Mouse (Mus musculus): ENCODE data around the gene Nkapd1.
"Not testable (repeated sequence)": the region's sequence is repeated elsewhere in the genome, so short reads cannot be mapped to it uniquely, and the experiment has no call there.

The Nkapd1 gene

GRCm38 (mm10) chr9:50616766-50617603, at the start of gene Nkapd1, which contains the start of gene Pih1d2:
Nkapd1 (minus strand) TSS chr9:50617464.
Pih1d2 (plus strand) TSS chr9:50617321.
- DNase-seq (ENCODE audit: low spot score in 2 of 2) = peak; percentile 87 to 90

- no peak for DNase-seq (ENCODE audit: low spot score in 2 of 2)
Observed at GRCm38 (mm10) chr9:50666442-50666841, 49.2 kb upstream of the Nkapd1 start.

- no peak for DNase-seq (ENCODE audit: low spot score in 2 of 2)
Observed at GRCm38 (mm10) chr9:50664826-50665225, 47.6 kb upstream of the Nkapd1 start.

- DNase-seq (ENCODE audit: low spot score in 2 of 2) = no peak
Observed at GRCm38 (mm10) chr9:50660431-50660830, 43.2 kb upstream of the Nkapd1 start.

GRCm38 (mm10) chr9:50659392-50660217, 42.3 kb upstream of the Nkapd1 start, which contains the start of gene Dlat:
Dlat (minus strand) TSS chr9:50659780.
- peak; percentile 60 to 62 for DNase-seq (ENCODE audit: low spot score in 2 of 2)

GRCm38 (mm10) chr9:50658941-50659388, 41.7 kb upstream of the Nkapd1 start:
- DNase-seq (ENCODE audit: low spot score in 2 of 2) = no peak

- no peak for DNase-seq (ENCODE audit: low spot score in 2 of 2)
Observed at GRCm38 (mm10) chr9:50658391-50658790, 41.1 kb upstream of the Nkapd1 start.

- DNase-seq (ENCODE audit: low spot score in 2 of 2) = no peak
Observed at GRCm38 (mm10) chr9:50650503-50650902, 33.2 kb upstream of the Nkapd1 start.

- DNase-seq (ENCODE audit: low spot score in 2 of 2) = no peak
Observed at GRCm38 (mm10) chr9:50646826-50647370, 29.6 kb upstream of the Nkapd1 start.

GRCm38 (mm10) chr9:50634270-50634669, 17.0 kb upstream of the Nkapd1 start:
- DNase-seq (ENCODE audit: low spot score in 2 of 2) = no peak

GRCm38 (mm10) chr9:50633059-50633458, 15.8 kb upstream of the Nkapd1 start:
- no peak for DNase-seq (ENCODE audit: low spot score in 2 of 2)

GRCm38 (mm10) chr9:50632016-50632688, 14.9 kb upstream of the Nkapd1 start:
- DNase-seq (ENCODE audit: low spot score in 2 of 2) = no peak

- not testable (repeated sequence) for DNase-seq (ENCODE audit: low spot score in 2 of 2)
Observed at GRCm38 (mm10) chr9:50630903-50631302, 13.6 kb upstream of the Nkapd1 start.

GRCm38 (mm10) chr9:50617794-50618330, 598 bp upstream of the Nkapd1 start:
- DNase-seq (ENCODE audit: low spot score in 2 of 2) = no peak

- DNase-seq (ENCODE audit: low spot score in 2 of 2) = no peak
Observed at GRCm38 (mm10) chr9:50616161-50616560, 1.1 kb downstream of the Nkapd1 start.

GRCm38 (mm10) chr9:50612115-50612514, 5.1 kb downstream of the Nkapd1 start:
- no peak for DNase-seq (ENCODE audit: low spot score in 2 of 2)

GRCm38 (mm10) chr9:50604338-50604737, 12.9 kb downstream of the Nkapd1 start:
- no peak for DNase-seq (ENCODE audit: low spot score in 2 of 2)

- DNase-seq (ENCODE audit: low spot score in 2 of 2) = no peak
Observed at GRCm38 (mm10) chr9:50603998-50604324, 13.3 kb downstream of the Nkapd1 start.

- DNase-seq (ENCODE audit: low spot score in 2 of 2) = peak; percentile 91 to 94
Observed at GRCm38 (mm10) chr9:50603189-50603997, 13.9 kb downstream of the Nkapd1 start, which contains the start of the genes Sdhd and Timm8b. Sdhd (minus strand) TSS chr9:50603812. Timm8b (plus strand) TSS chr9:50603910.

GRCm38 (mm10) chr9:50602055-50602845, 15.0 kb downstream of the Nkapd1 start:
- DNase-seq (ENCODE audit: low spot score in 2 of 2) = no peak
